In genomic region chr11:78465116-78465515, GRCm38 (mm10) we compare ENCODE assay signal across 8 mouse cellular contexts. TPM values are rescaled to one million over a fixed set of nuclear protein-coding genes. Genes with fewer than 3 reads are reported as not detected.
A peak's percentile ranks its signal among the peaks of the same experiment; 100 is the strongest.
DNase-seq lines count a peak whose midpoint lies in the region; ATAC-seq and TF ChIP-seq lines count a peak whose summit lies in the region.

No protein-coding gene starts in this region.

- no peak for DNase-seq in heart, embryonic 10.5 days (ENCODE audit: low spot score)
- no peak for DNase-seq in heart, postnatal 4 days
- no peak for DNase-seq in ES-E14 (ENCODE audit: low read depth, low spot score)
- DNase-seq in heart, postnatal 0 days (ENCODE audit: low spot score), result no peak
- DNase-seq in thymus, adult 18-20 months, result no peak
- DNase-seq in spleen, postnatal 36 days (ENCODE audit: low spot score in 2 of 2), result no peak
- no peak for DNase-seq in gastrocnemius, postnatal 14 days

- H3K36me3 ChIP-seq in heart, embryonic 10.5 days, result no peaks in the 10 kb centered on the region
- no peaks in the 10 kb centered on the region for H3K36me3 ChIP-seq in ES-E14 (ENCODE audit: control insufficient read depth, insufficient read depth, low read length, poor library complexity, severe bottlenecking)
- H3K36me3 ChIP-seq in heart, postnatal 0 days (replicated peaks; ENCODE audit: control insufficient read depth, insufficient read depth, low read length), result no peaks in the 10 kb centered on the region
- 0 out of 2 replicates have a peak, but pooled peaks cover 3% of the 10 kb centered on the region for H3K36me3 ChIP-seq in midbrain, embryonic 12.5 days

- no peak for TF ChIP-seq CTCF in heart, postnatal 0 days (IDR thresholded peaks at IDR 0.05; ENCODE audit: low read depth)

- H3K9me3 ChIP-seq in heart, embryonic 10.5 days, result 0 out of 2 replicates have a peak, but pooled peaks cover 3% of the 10 kb centered on the region
- no peaks in the 10 kb centered on the region for H3K9me3 ChIP-seq in ES-E14 (ENCODE audit: control insufficient read depth, insufficient read depth, low read depth, low read length)
- H3K9me3 ChIP-seq in heart, postnatal 0 days (replicated peaks; ENCODE audit: control insufficient read depth, low read length), result no peaks in the 10 kb centered on the region
- peaks cover 4% of the 10 kb centered on the region; the same call in 1 of the 2 replicates for H3K9me3 ChIP-seq in midbrain, embryonic 12.5 days

- WGBS in heart, embryonic 10.5 days, result 53% methylated on average over 9 of the region's 9 CpGs
- 45% methylated on average over 9 of the region's 9 CpGs for WGBS in heart, postnatal 0 days
- WGBS in midbrain, embryonic 12.5 days, result 27% methylated on average over 9 of the region's 9 CpGs

- peak overlapping the region; percentile 93; the same call in 1 of the 2 replicates for H3K27ac ChIP-seq in heart, embryonic 10.5 days
- no peak overlapping the region for H3K27ac ChIP-seq in ES-E14 (ENCODE audit: insufficient read depth, low read depth, low read length, poor library complexity, severe bottlenecking)
- H3K27ac ChIP-seq in heart, postnatal 0 days (ENCODE audit: low read depth), result no peak overlapping the region
- no peak overlapping the region for H3K27ac ChIP-seq in midbrain, embryonic 12.5 days (replicated peaks)

- no peak for TF ChIP-seq EP300 in heart, postnatal 0 days (IDR thresholded peaks at IDR 0.05; ENCODE audit: low read depth)

- intact Hi-C loops in gastrocnemius, postnatal 14 days (cut with DNase I; ENCODE audit: low total_unique reads), result no loop called here

- in situ Hi-C loops in ES-E14 (cut with MboI; ENCODE audit: low sequenced_read_pairs in 2 of 2, unreplicated experiment in 2 of 2), result no loop called here

- peak overlapping the region; percentile 95 for H3K4me2 ChIP-seq in heart, postnatal 0 days (ENCODE audit: low read depth, low read length)
- H3K4me2 ChIP-seq in midbrain, embryonic 12.5 days (replicated peaks), result peak overlapping the region; percentile 94

- peak overlapping the region; percentile 80 for H3K4me3 ChIP-seq in heart, embryonic 10.5 days
- H3K4me3 ChIP-seq in ES-E14 (ENCODE audit: insufficient read depth in 1 of 2, low read depth in 1 of 2, low read length in 2 of 2, poor library complexity in 1 of 2, severe bottlenecking in 1 of 2), result peak overlapping the region in 1 of 2 experiments; percentile 92; a peak in 2 of 4 replicates
- peak overlapping the region; percentile 89 for H3K4me3 ChIP-seq in heart, postnatal 0 days (ENCODE audit: low read depth, low read length)
- H3K4me3 ChIP-seq in midbrain, embryonic 12.5 days, result peak overlapping the region; percentile 77

- H3K9ac ChIP-seq in ES-E14 (ENCODE audit: insufficient read depth, low read depth, low read length, poor library complexity, severe bottlenecking), result 0 out of 2 replicates have a peak overlapping the region, but pooled peaks have one; percentile 7
- H3K9ac ChIP-seq in heart, postnatal 0 days (replicated peaks; ENCODE audit: low read depth, low read length), result peak overlapping the region; percentile 67; the same call in 1 of the 2 replicates
- peak overlapping the region; percentile 84; the same call in 1 of the 2 replicates for H3K9ac ChIP-seq in midbrain, embryonic 12.5 days (replicated peaks)

- peaks cover 38% of the 10 kb centered on the region for H3K4me1 ChIP-seq in heart, embryonic 10.5 days
- H3K4me1 ChIP-seq in ES-E14 (ENCODE audit: control insufficient read depth in 2 of 2, insufficient read depth in 2 of 2, low read length in 2 of 2, poor library complexity in 1 of 2), result peaks cover 0 to 20% of the 10 kb centered on the region in 2 experiments; a peak in 2 of 4 replicates
- H3K4me1 ChIP-seq in heart, postnatal 0 days (ENCODE audit: control insufficient read depth, insufficient read depth), result 0 out of 2 replicates have a peak, but pooled peaks cover 4% of the 10 kb centered on the region
- peaks cover 12% of the 10 kb centered on the region for H3K4me1 ChIP-seq in midbrain, embryonic 12.5 days

- no peak for ATAC-seq in heart, postnatal 0 days (ENCODE audit: insufficient read depth, low read depth)
- 0 out of 2 replicates have a peak, but pooled peaks have one; percentile 27 for ATAC-seq in midbrain, embryonic 12.5 days (ENCODE audit: low FRiP score, low read depth)

- no peaks in the 10 kb centered on the region for H3K27me3 ChIP-seq in heart, embryonic 10.5 days (ENCODE audit: insufficient read depth, poor library complexity, severe bottlenecking)
- H3K27me3 ChIP-seq in heart, postnatal 0 days (ENCODE audit: control insufficient read depth, insufficient read depth, low read length), result no peaks in the 10 kb centered on the region
- H3K27me3 ChIP-seq in midbrain, embryonic 12.5 days, result no peaks in the 10 kb centered on the region

TF ChIP-seq in ES-E14, 5 proteins besides CTCF, POLR2A, EP300 and RAD21:
- TF ChIP-seq CHD2 (IDR thresholded peaks at IDR 0.05; ENCODE audit: low read depth, low read length) (no peak), ZC3H11A (IDR thresholded peaks at IDR 0.05; ENCODE audit: borderline replicate concordance, low read depth, low read length) (no peak), HCFC1 (IDR thresholded peaks at IDR 0.05; ENCODE audit: borderline replicate concordance, insufficient read depth, low read length) (no peak), ZNF384 (IDR thresholded peaks at IDR 0.05; ENCODE audit: low read depth, low read length) (no peak), MAFK (IDR thresholded peaks at IDR 0.05; ENCODE audit: insufficient read depth, low read depth, low read length) (no peak)

RNA-seq across cellular contexts. Expression of gene Slc46a1, which starts 0.4 kb away (rescaled TPM):
- polyA plus RNA-seq in heart, embryonic 10.5 days (2016; fragmentation: Nextera tagmentation; extraction: Ambion mirVana), result 7.8 and 12.8 TPM in 2 replicates
- 1 to 10 TPM; 2.3 to 3.5 TPM for total RNA-seq in heart, postnatal 4 days (2021)
- total RNA-seq in ES-E14 (2012; rRNA removed), result 21.4 and 29.0 TPM in 2 replicates
- 3.7 and 8.4 TPM in 2 replicates for total RNA-seq in heart, postnatal 0 days (2014; rRNA removed; ENCODE audit: low replicate concordance)
- 4.5 TPM in 2 replicates for polyA plus RNA-seq in heart, postnatal 0 days (2015; fragmentation: Nextera tagmentation; extraction: Ambion mirVana)
- polyA plus RNA-seq in midbrain, embryonic 12.5 days (2016; fragmentation: Nextera tagmentation; extraction: Ambion mirVana), result 17.8 and 18.5 TPM in 2 replicates
- total RNA-seq in gastrocnemius, postnatal 14 days (2021), result 1 to 10 TPM in 1 of 2 experiments, under 1 TPM in 1; 0.95 to 2.1 TPM

RNA-seq across cellular contexts. Expression of gene Sarm1, which starts 32.4 kb away (rescaled TPM):
- 0.10 and 1.5 TPM in 2 replicates for polyA plus RNA-seq in heart, embryonic 10.5 days (2016; fragmentation: Nextera tagmentation; extraction: Ambion mirVana)
- under 1 TPM; 0.12 to 0.27 TPM for total RNA-seq in heart, postnatal 4 days (2021)
- 3.7 and 5.0 TPM in 2 replicates for total RNA-seq in ES-E14 (2012; rRNA removed)
- not detected in 2 replicates for total RNA-seq in heart, postnatal 0 days (2014; rRNA removed; ENCODE audit: low replicate concordance)
- polyA plus RNA-seq in heart, postnatal 0 days (2015; fragmentation: Nextera tagmentation; extraction: Ambion mirVana), result not detected in 2 replicates
- 36.4 and 37.0 TPM in 2 replicates for polyA plus RNA-seq in midbrain, embryonic 12.5 days (2016; fragmentation: Nextera tagmentation; extraction: Ambion mirVana)
- under 1 TPM; 0.55 to 0.72 TPM for total RNA-seq in gastrocnemius, postnatal 14 days (2021)

RNA-seq across cellular contexts. Expression of gene Vtn, which starts 33.8 kb away (rescaled TPM):
- polyA plus RNA-seq in heart, embryonic 10.5 days (2016; fragmentation: Nextera tagmentation; extraction: Ambion mirVana), result 1.6 and 43.5 TPM in 2 replicates
- total RNA-seq in heart, postnatal 4 days (2021), result 1 to 10 TPM; 4.8 to 8.6 TPM
- 0.26 TPM in 1 of 2 replicates, not detected in the other for total RNA-seq in ES-E14 (2012; rRNA removed)
- total RNA-seq in heart, postnatal 0 days (2014; rRNA removed; ENCODE audit: low replicate concordance), result 0.73 and 2.3 TPM in 2 replicates
- 2.7 and 4.0 TPM in 2 replicates for polyA plus RNA-seq in heart, postnatal 0 days (2015; fragmentation: Nextera tagmentation; extraction: Ambion mirVana)
- 99.7 and 135 TPM in 2 replicates for polyA plus RNA-seq in midbrain, embryonic 12.5 days (2016; fragmentation: Nextera tagmentation; extraction: Ambion mirVana)
- total RNA-seq in gastrocnemius, postnatal 14 days (2021), result 10 to 100 TPM; 24.3 to 31.5 TPM

RNA-seq across cellular contexts. Expression of gene Sebox, which starts 38.1 kb away (rescaled TPM):
- not detected in 2 replicates for polyA plus RNA-seq in heart, embryonic 10.5 days (2016; fragmentation: Nextera tagmentation; extraction: Ambion mirVana)
- not detected for total RNA-seq in heart, postnatal 4 days (2021)
- 0.31 and 0.32 TPM in 2 replicates for total RNA-seq in ES-E14 (2012; rRNA removed)
- total RNA-seq in heart, postnatal 0 days (2014; rRNA removed; ENCODE audit: low replicate concordance), result not detected in 2 replicates
- polyA plus RNA-seq in heart, postnatal 0 days (2015; fragmentation: Nextera tagmentation; extraction: Ambion mirVana), result not detected in 2 replicates
- polyA plus RNA-seq in midbrain, embryonic 12.5 days (2016; fragmentation: Nextera tagmentation; extraction: Ambion mirVana), result not detected in 2 replicates
- total RNA-seq in gastrocnemius, postnatal 14 days (2021), result not detected

RNA-seq across cellular contexts. Expression of gene Slc13a2, which starts 43.1 kb away (rescaled TPM):
- polyA plus RNA-seq in heart, embryonic 10.5 days (2016; fragmentation: Nextera tagmentation; extraction: Ambion mirVana), result not detected in 2 replicates
- not detected for total RNA-seq in heart, postnatal 4 days (2021)
- 0.13 TPM in 1 of 2 replicates, not detected in the other for total RNA-seq in ES-E14 (2012; rRNA removed)
- total RNA-seq in heart, postnatal 0 days (2014; rRNA removed; ENCODE audit: low replicate concordance), result 0.54 TPM in 1 of 2 replicates, not detected in the other
- polyA plus RNA-seq in heart, postnatal 0 days (2015; fragmentation: Nextera tagmentation; extraction: Ambion mirVana), result 0.10 TPM in 1 of 2 replicates, not detected in the other
- not detected in 2 replicates for polyA plus RNA-seq in midbrain, embryonic 12.5 days (2016; fragmentation: Nextera tagmentation; extraction: Ambion mirVana)
- not detected for total RNA-seq in gastrocnemius, postnatal 14 days (2021)

Comparison
In these comparisons a context has a peak if more than half of its experiments do, and no peak if none do; other contexts are left out.
1. H3K9ac ChIP-seq: peak in every context shown above with its lines; median percentile 84 in midbrain, embryonic 12.5 days; 67 in heart, postnatal 0 days; 7 in ES-E14.